Comparison of ENCODE assay signal across 27 mouse cellular contexts in genomic region chr9:20611976-20612375, GRCm38 (mm10). TPM values are rescaled to one million over a fixed set of nuclear protein-coding genes. Genes with fewer than 3 reads are reported as not detected.
DNase-seq lines count a peak whose midpoint lies in the region; ATAC-seq and TF ChIP-seq lines count a peak whose summit lies in the region.
"Had no signal": no experiment of that assay in that cellular context is flagged by ENCODE, and none has a peak within 500 bp of the region (broad histone marks: within the 10 kb centered on the region; RNA-seq: fewer than 3 reads in every experiment).

No protein-coding gene starts in this region.

- no peaks in the 10 kb centered on the region; the same call in 1 of the 2 replicates for H3K36me3 ChIP-seq in intestine, postnatal 0 days (ENCODE audit: control insufficient read depth, insufficient read depth)

- H3K27ac ChIP-seq in intestine, postnatal 0 days (ENCODE audit: low read depth, low read length), result peak overlapping the region; percentile 58; the same call in 1 of the 2 replicates
- H3K27ac ChIP-seq: embryonic facial prominence, embryonic 13.5 days; embryonic facial prominence, embryonic 15.5 days; forebrain, embryonic 10.5 days; forebrain, embryonic 12.5 days had no signal

- no peak overlapping the region for H3K4me3 ChIP-seq in intestine, postnatal 0 days (ENCODE audit: low read depth, low read length)
- H3K4me3 ChIP-seq: embryonic facial prominence, embryonic 13.5 days; embryonic facial prominence, embryonic 15.5 days; erythroblast, embryonic 14.5 days; forebrain, embryonic 10.5 days; forebrain, embryonic 12.5 days had no signal

- ATAC-seq in intestine, postnatal 0 days, result peak; percentile 76
- ATAC-seq: activated CD4-positive, CD25-positive, alpha-beta regulatory T cell, adult 4 months; CD4-positive, CD25-positive, alpha-beta regulatory T cell, adult 4 months; forebrain, embryonic 14.5 days; forebrain, embryonic 16.5 days; Patski had no signal

- TF ChIP-seq CTCF in intestine, postnatal 0 days (IDR thresholded peaks at IDR 0.05; ENCODE audit: low read depth), result no peak

- 46% methylated on average over 5 of the region's 5 CpGs for WGBS in intestine, postnatal 0 days

- no peak overlapping the region for H3K9ac ChIP-seq in intestine, postnatal 0 days (ENCODE audit: low read depth, low read length)
- H3K9ac ChIP-seq: embryonic facial prominence, embryonic 13.5 days; embryonic facial prominence, embryonic 15.5 days; forebrain, embryonic 12.5 days had no signal

- no peaks in the 10 kb centered on the region for H3K9me3 ChIP-seq in intestine, postnatal 0 days (ENCODE audit: control insufficient read depth)
- H3K9me3 ChIP-seq: embryonic facial prominence, embryonic 13.5 days; embryonic facial prominence, embryonic 15.5 days had no signal

- no peaks in the 10 kb centered on the region for H3K27me3 ChIP-seq in intestine, postnatal 0 days (replicated peaks; ENCODE audit: control insufficient read depth, insufficient read depth, low read length)
- H3K27me3 ChIP-seq: CH12.LX; embryonic facial prominence, embryonic 13.5 days; embryonic facial prominence, embryonic 15.5 days; forebrain, embryonic 12.5 days; Patski had no signal

- peak; percentile 39 for DNase-seq in heart, adult 11 months
- no peak for DNase-seq in heart, postnatal 4 days
- peak; percentile 25 for DNase-seq in yolk sac, embryonic 10.5 days (ENCODE audit: low spot score)
- DNase-seq in frontal cortex, adult 2 months (ENCODE audit: extremely low spot score in 1 of 2, low spot score in 1 of 2), result no peak
- DNase-seq in heart, adult 18-20 months, result no peak
- DNase-seq: adrenal gland, adult 8-10 months; adrenal gland, postnatal 14 days; B cell, adult 2 months; cerebellum, adult 11 months; cerebellum, adult 18-20 months; cerebellum, adult 8-10 months; cerebellum, adult 9-11 months; cerebellum, postnatal 14 days; cerebellum, postnatal 36 days; embryo, embryonic 11 days had no signal

- H3K4me2 ChIP-seq in intestine, postnatal 0 days (replicated peaks; ENCODE audit: low read depth), result no peak overlapping the region
- H3K4me2 ChIP-seq: embryonic facial prominence, embryonic 13.5 days; embryonic facial prominence, embryonic 15.5 days; forebrain, embryonic 12.5 days had no signal

- H3K4me1 ChIP-seq in intestine, postnatal 0 days (replicated peaks; ENCODE audit: control insufficient read depth, insufficient read depth, low read length), result no peaks in the 10 kb centered on the region
- H3K4me1 ChIP-seq: embryonic facial prominence, embryonic 13.5 days; embryonic facial prominence, embryonic 15.5 days; forebrain, embryonic 12.5 days had no signal

RNA-seq across cellular contexts. Expression of gene Ubl5, which starts 30.7 kb away (rescaled TPM):
- 100 to 1,000 TPM; 213 to 225 TPM for total RNA-seq in heart, postnatal 4 days (2021)
- 557 and 578 TPM in 2 replicates for polyA plus RNA-seq in intestine, postnatal 0 days (2015; fragmentation: Nextera tagmentation; extraction: Ambion mirVana)
- 497 and 499 TPM in 2 replicates for polyA plus RNA-seq in frontal cortex, adult 2 months (2012; rRNA removed)
- 100 to 1,000 TPM; 236 to 246 TPM for total RNA-seq in heart, adult 18-20 months (2021)

RNA-seq across cellular contexts. Expression of gene Zfp846, which starts 30.9 kb away (rescaled TPM):
- total RNA-seq in heart, postnatal 4 days (2021), result 10 to 100 TPM in 1 of 2 experiments, 1 to 10 TPM in 1; 8.2 to 12.3 TPM
- polyA plus RNA-seq in intestine, postnatal 0 days (2015; fragmentation: Nextera tagmentation; extraction: Ambion mirVana), result 5.2 and 5.7 TPM in 2 replicates
- 13.4 and 15.2 TPM in 2 replicates for polyA plus RNA-seq in frontal cortex, adult 2 months (2012; rRNA removed)
- 1 to 10 TPM; 5.3 to 5.8 TPM for total RNA-seq in heart, adult 18-20 months (2021)

RNA-seq across cellular contexts. Expression of gene Fbxl12, which starts 32.6 kb away (rescaled TPM):
- 10 to 100 TPM; 16.1 to 16.5 TPM for total RNA-seq in heart, postnatal 4 days (2021)
- 7.4 and 7.6 TPM in 2 replicates for polyA plus RNA-seq in intestine, postnatal 0 days (2015; fragmentation: Nextera tagmentation; extraction: Ambion mirVana)
- 29.3 and 29.9 TPM in 2 replicates for polyA plus RNA-seq in frontal cortex, adult 2 months (2012; rRNA removed)
- total RNA-seq in heart, adult 18-20 months (2021), result 10 to 100 TPM in 1 of 2 experiments, 1 to 10 TPM in 1; 7.6 to 11.3 TPM

RNA-seq across cellular contexts. Expression of gene Pin1, which starts 39.9 kb away (rescaled TPM):
- 10 to 100 TPM; 20.5 to 22.1 TPM for total RNA-seq in heart, postnatal 4 days (2021)
- polyA plus RNA-seq in intestine, postnatal 0 days (2015; fragmentation: Nextera tagmentation; extraction: Ambion mirVana), result 27.1 and 27.2 TPM in 2 replicates
- polyA plus RNA-seq in frontal cortex, adult 2 months (2012; rRNA removed), result 38.9 and 42.4 TPM in 2 replicates
- total RNA-seq in heart, adult 18-20 months (2021), result 10 to 100 TPM; 18.5 to 18.9 TPM

Comparison
In these comparisons a context has a peak if more than half of its experiments do, and no peak if none do; other contexts are left out.
1. DNase-seq: peak in heart, adult 11 months (single experiment) and yolk sac, embryonic 10.5 days (single experiment); none in heart, postnatal 4 days (single experiment), frontal cortex, adult 2 months (0 of 2) and heart, adult 18-20 months (0 of 2).